Mouse (Mus musculus) thymus, postnatal 4 days (tissue): Measurements from ENCODE around the gene Ice2.

Experiments
- DNase-seq: peaks from one replicate; pipeline ENCODE4 v3.0.0; 2021

The Ice2 gene

GRCm38 (mm10) chr9:69397760-69398452, at the start of gene Ice2:
TSS of gene Ice2 (plus strand) at chr9:69397906.
- peak; percentile 80 for DNase-seq

GRCm38 (mm10) chr9:69349537-69349936, 48.2 kb upstream of the Ice2 start:
- DNase-seq: no peak

- no peak for DNase-seq
Observed at GRCm38 (mm10) chr9:69354228-69354627, 43.5 kb upstream of the Ice2 start.

- DNase-seq: peak; percentile 77
Observed at GRCm38 (mm10) chr9:69357834-69358233, 39.9 kb upstream of the Ice2 start.

- no peak for DNase-seq
Observed at GRCm38 (mm10) chr9:69358797-69359196, 38.9 kb upstream of the Ice2 start.

- no peak for DNase-seq
Observed at GRCm38 (mm10) chr9:69361951-69362445, 35.7 kb upstream of the Ice2 start.

- no peak for DNase-seq
Observed at GRCm38 (mm10) chr9:69362766-69363165, 34.9 kb upstream of the Ice2 start.

GRCm38 (mm10) chr9:69364117-69364516, 33.6 kb upstream of the Ice2 start:
- DNase-seq: peak; percentile 27

GRCm38 (mm10) chr9:69367055-69367454, 30.7 kb upstream of the Ice2 start:
- no peak for DNase-seq

GRCm38 (mm10) chr9:69368071-69368470, 29.6 kb upstream of the Ice2 start:
- DNase-seq: peak; percentile 85

GRCm38 (mm10) chr9:69371046-69371724, 26.5 kb upstream of the Ice2 start:
- DNase-seq: no peak

GRCm38 (mm10) chr9:69372871-69373270, 24.8 kb upstream of the Ice2 start:
- no peak for DNase-seq

- no peak for DNase-seq
Observed at GRCm38 (mm10) chr9:69376982-69377653, 20.6 kb upstream of the Ice2 start.

GRCm38 (mm10) chr9:69377654-69378045, 20.1 kb upstream of the Ice2 start:
- DNase-seq: no peak

- DNase-seq: no peak
Observed at GRCm38 (mm10) chr9:69380546-69380945, 17.2 kb upstream of the Ice2 start.

GRCm38 (mm10) chr9:69381741-69382140, 16.0 kb upstream of the Ice2 start:
- DNase-seq: no peak

GRCm38 (mm10) chr9:69384475-69384874, 13.2 kb upstream of the Ice2 start:
- DNase-seq: no peak

- DNase-seq: no peak
Observed at GRCm38 (mm10) chr9:69384905-69385304, 12.8 kb upstream of the Ice2 start.

- no peak for DNase-seq
Observed at GRCm38 (mm10) chr9:69387296-69387695, 10.4 kb upstream of the Ice2 start.

GRCm38 (mm10) chr9:69390631-69391030, 7.1 kb upstream of the Ice2 start:
- no peak for DNase-seq

- peak; percentile 21 for DNase-seq
Observed at GRCm38 (mm10) chr9:69394234-69394633, 3.5 kb upstream of the Ice2 start.

GRCm38 (mm10) chr9:69397432-69397759, 310 bp upstream of the Ice2 start:
- DNase-seq: no peak

GRCm38 (mm10) chr9:69398453-69398850, 746 bp downstream of the Ice2 start:
- DNase-seq: no peak

GRCm38 (mm10) chr9:69404671-69405070, 7.0 kb downstream of the Ice2 start:
- no peak for DNase-seq
